Mouse (Mus musculus) neural tube, embryonic 11.5 days (tissue): ENCODE measurements around the gene Ovgp1. TPM values are rescaled to one million over a fixed set of nuclear protein-coding genes. Genes with fewer than 3 reads are reported as not detected.

ENCODE experiments used
- ATAC-seq: fragments of 200-750 bp; cut with Nextera tagmentation; 2 replicates; pipeline ENCODE4 v1.8.0; 2017; ENCODE audit warnings: moderate number of reproducible peaks, mild to moderate bottlenecking, moderate TSS enrichment, moderate library complexity; ENCODE audit not compliant: insufficient read depth, low FRiP score, low TSS enrichment
- DNase-seq: peaks from one replicate; pipeline ENCODE4 v3.0.0-alpha.2; 2015; ENCODE audit warnings: low spot score
- H3K27ac ChIP-seq: fragments of 300-500 bp; sonication (generic); 2 replicates; pipeline ENCODE4 v1.5.1; 2014; ENCODE audit warnings: low read depth, mild to moderate bottlenecking, low read length
- H3K27me3 ChIP-seq: fragments of 300-500 bp; sonication (generic); 2 replicates; pipeline ENCODE4 v1.6.1; 2014; ENCODE audit warnings: mild to moderate bottlenecking, low read length, mixed read lengths; ENCODE audit not compliant: control insufficient read depth, insufficient read depth
- H3K36me3 ChIP-seq: fragments of 300-500 bp; sonication (generic); 2 replicates; pipeline ENCODE4 v1.6.1; 2014; ENCODE audit warnings: mild to moderate bottlenecking, low read length, moderate library complexity, mixed read lengths; ENCODE audit not compliant: control insufficient read depth, insufficient read depth
- H3K4me1 ChIP-seq: fragments of 300-500 bp; sonication (generic); 2 replicates; pipeline ENCODE4 v1.6.1; 2014; ENCODE audit warnings: low read length, mixed read lengths; ENCODE audit not compliant: control insufficient read depth, insufficient read depth
- H3K4me2 ChIP-seq: fragments of 300-500 bp; sonication (generic); 2 replicates; pipeline ENCODE4 v1.6.1; 2014; ENCODE audit warnings: low read depth, mild to moderate bottlenecking, moderate library complexity
- H3K4me3 ChIP-seq: fragments of 300-500 bp; sonication (generic); 2 replicates; pipeline ENCODE4 v1.5.1; 2014; ENCODE audit warnings: low read depth, low read length
- H3K9ac ChIP-seq: fragments of 300-500 bp; sonication (generic); 2 replicates; pipeline ENCODE4 v1.6.1; 2014; ENCODE audit warnings: mild to moderate bottlenecking, low read length
- H3K9me3 ChIP-seq: fragments of 300-500 bp; sonication (generic); 2 replicates; pipeline ENCODE4 v1.6.1; 2016; ENCODE audit warnings: low read length; ENCODE audit not compliant: control insufficient read depth
- WGBS: fragments of 180-500 bp; shearing (Covaris S2); extraction: QIAGEN DNeasy Blood & Tissue Kit; methylation state at CpG from one replicate; pipeline ENCODE4 v1.1.7; 2014; 5-methylcytosine and 5-hydroxymethylcytosine counted together
- polyA plus RNA-seq: library from polyadenylated mRNA; unstranded; fragments of >200 nt; fragmentation: Nextera tagmentation; extraction: Ambion mirVana; gene quantifications from 2 replicates; pipeline ENCODE4 v1.2.1, GENCODE M21; 2014

Gene Ovgp1
- polyA plus RNA-seq, 1 experiment from 2014 or later, result 3.2 TPM

DNA sequence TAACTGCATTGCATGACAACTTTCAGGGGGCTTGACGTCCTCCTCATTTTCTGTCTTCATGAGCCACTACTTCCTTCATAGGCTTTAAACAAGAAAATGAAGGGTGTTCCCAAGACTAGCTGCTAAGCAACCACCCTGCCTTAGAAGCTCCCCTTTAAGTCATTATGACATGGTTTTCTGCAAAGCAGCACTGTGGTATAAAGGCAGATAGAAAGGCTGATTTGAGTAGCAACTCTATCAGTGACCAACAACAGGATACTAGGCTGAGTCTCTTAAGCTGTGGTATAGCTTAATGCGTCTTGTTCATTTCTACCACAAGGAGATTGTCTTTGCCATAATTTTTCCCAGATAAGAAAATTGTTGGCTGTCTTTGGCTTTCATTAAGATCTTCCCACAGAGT is 41.0 kb downstream of the Ovgp1 start, which contains the start of gene Pifo:
TSS of gene Pifo (minus strand) at position 101 of the 400 bp plus-strand sequence.
- no peaks in the 10 kb centered on the region for H3K4me1 ChIP-seq
- H3K27me3 ChIP-seq, result no peaks in the 10 kb centered on the region
- no peak for DNase-seq
- no peak within 1 kb of the TSS for H3K27ac ChIP-seq
- no peaks in the 10 kb centered on the region for H3K36me3 ChIP-seq
- no peaks in the 10 kb centered on the region for H3K9me3 ChIP-seq
- WGBS, result 90% methylated on average over 2 of the region's 2 CpGs
- no peak for ATAC-seq
- no peak within 1 kb of the TSS for H3K4me2 ChIP-seq
- H3K9ac ChIP-seq, result no peak within 1 kb of the TSS
- H3K4me3 ChIP-seq, result no peak within 1 kb of the TSS

DNA sequence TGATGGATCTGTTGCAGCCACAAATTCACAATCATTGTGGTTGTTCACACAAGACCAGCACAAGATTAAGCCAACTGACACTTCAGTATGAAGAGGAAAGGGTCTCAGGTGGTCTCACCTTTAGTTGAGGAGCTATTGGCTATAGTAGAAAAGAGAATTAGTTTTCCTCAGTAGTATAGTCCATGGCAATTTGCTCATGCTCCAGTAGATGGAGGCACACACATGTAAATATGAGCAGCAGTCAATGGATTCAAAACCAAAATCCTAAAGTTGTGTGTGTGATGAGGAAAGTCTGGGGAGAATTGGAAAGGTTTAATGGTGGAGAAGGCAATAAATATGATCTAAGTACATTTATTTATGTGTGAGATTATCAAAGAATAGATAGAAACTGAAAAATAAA is 48.3 kb downstream of the Ovgp1 start:
- Histone ChIP-seq H3K27ac (no peak overlapping the region), H3K27me3 (no peaks in the 10 kb centered on the region), H3K9ac (no peak overlapping the region), H3K36me3 (no peaks in the 10 kb centered on the region), H3K4me3 (no peak overlapping the region), H3K4me1 (no peaks in the 10 kb centered on the region), H3K4me2 (no peak overlapping the region), H3K9me3 (no peaks in the 10 kb centered on the region)
- DNase-seq (no peak), ATAC-seq (no peak)

DNA sequence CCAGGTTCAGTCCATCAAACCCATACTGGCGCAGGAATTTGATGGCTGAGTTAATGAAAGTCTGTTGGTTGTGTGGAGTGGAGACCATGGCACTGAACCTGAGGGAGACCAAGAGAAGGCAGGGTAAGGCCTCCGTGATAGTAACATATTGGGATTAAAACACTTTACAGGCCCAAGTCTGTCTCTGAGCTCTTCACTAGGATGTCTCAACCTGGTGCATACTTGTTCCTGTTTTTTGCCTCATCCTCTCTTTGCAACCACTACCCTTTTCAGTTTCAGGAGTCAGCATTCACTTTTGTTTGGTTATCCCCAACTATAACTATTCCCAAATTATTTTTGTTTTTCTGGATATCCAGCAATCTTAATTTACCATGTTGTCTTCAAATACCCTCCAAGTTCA is 50.6 kb downstream of the Ovgp1 start:
- H3K4me2 ChIP-seq, result no peak overlapping the region
- H3K27ac ChIP-seq, result no peak overlapping the region
- no peaks in the 10 kb centered on the region for H3K4me1 ChIP-seq
- H3K4me3 ChIP-seq, result no peak overlapping the region
- ATAC-seq (no peak), DNase-seq (no peak)
- H3K9me3 ChIP-seq, result no peaks in the 10 kb centered on the region
- no peaks in the 10 kb centered on the region for H3K36me3 ChIP-seq
- WGBS, result 91% methylated on average over 2 of the region's 2 CpGs
- no peak overlapping the region for H3K9ac ChIP-seq
- no peaks in the 10 kb centered on the region for H3K27me3 ChIP-seq

DNA sequence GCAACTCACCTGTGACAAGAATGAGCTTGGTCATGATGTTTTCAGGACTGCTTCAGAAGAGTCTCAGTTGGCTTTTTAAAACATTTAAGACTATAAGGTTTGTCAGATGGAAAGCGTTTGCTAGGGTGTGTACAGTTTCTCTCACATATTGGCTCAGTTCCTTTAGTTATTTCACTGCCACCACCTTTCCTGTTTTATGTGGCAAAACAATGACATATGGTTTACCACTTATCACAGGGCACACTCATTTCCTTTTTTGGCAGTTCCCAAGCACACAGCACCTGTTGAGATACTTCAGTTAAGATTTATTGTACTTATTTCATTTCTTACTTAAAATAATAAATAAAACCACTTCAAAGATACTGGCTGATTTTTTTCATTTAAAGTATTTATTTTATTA is 59.3 kb downstream of the Ovgp1 start, which contains the start of gene Chil5:
TSS of gene Chil5 (minus strand) at position 34 of the 400 bp plus-strand sequence.
- Histone ChIP-seq H3K27me3 (no peaks in the 10 kb centered on the region), H3K9ac (no peak within 1 kb of the TSS), H3K36me3 (no peaks in the 10 kb centered on the region), H3K4me3 (no peak within 1 kb of the TSS), H3K4me1 (no peaks in the 10 kb centered on the region), H3K9me3 (no peaks in the 10 kb centered on the region), H3K27ac (no peak within 1 kb of the TSS), H3K4me2 (no peak within 1 kb of the TSS)
- WGBS, result 92% methylated on average over 1 of the region's 1 CpGs
- DNase-seq (no peak), ATAC-seq (no peak)

Other genes starting within 250 kb of the Ovgp1 start
- gene Rap1a, start 172.4 kb upstream of the Ovgp1 start, polyA plus RNA-seq, result 68.1 and 75.9 TPM in 2 replicates
- 0.19 and 0.31 TPM in 2 replicates for gene Adora3, start 102.9 kb upstream of the Ovgp1 start, polyA plus RNA-seq
- not detected in 2 replicates for gene Tmigd3, start 102.8 kb upstream of the Ovgp1 start, polyA plus RNA-seq
- gene I830077J02Rik, start 41.0 kb upstream of the Ovgp1 start, polyA plus RNA-seq, result 0.57 and 0.76 TPM in 2 replicates
- 131 and 132 TPM in 2 replicates for gene Wdr77, start 14.3 kb upstream of the Ovgp1 start, polyA plus RNA-seq
- gene Atp5f1, start 13.6 kb upstream of the Ovgp1 start, polyA plus RNA-seq, result 548 and 549 TPM in 2 replicates
- not detected in 2 replicates for gene Pifo, start 40.9 kb downstream of the Ovgp1 start, polyA plus RNA-seq
- not detected in 2 replicates for gene Chil5, start 59.1 kb downstream of the Ovgp1 start, polyA plus RNA-seq
- gene Chia1, start 139.5 kb downstream of the Ovgp1 start, polyA plus RNA-seq, result not detected in 2 replicates
- gene Chil3, start 193.9 kb downstream of the Ovgp1 start, polyA plus RNA-seq, result not detected in 2 replicates
- not detected in 2 replicates for gene Chil4, start 245.8 kb downstream of the Ovgp1 start, polyA plus RNA-seq